Mouse (Mus musculus): ENCODE data around the gene Slc22a4. TPM values are rescaled to one million over a fixed set of nuclear protein-coding genes. Genes with fewer than 3 reads are reported as not detected.
"Not testable (repeated sequence)": the region's sequence is repeated elsewhere in the genome, so short reads cannot be mapped to it uniquely, and the experiment has no call there.

Gene Slc22a4
- polyA plus RNA-seq, 1 experiment from 2014 or later = 34.8 TPM

DNA sequence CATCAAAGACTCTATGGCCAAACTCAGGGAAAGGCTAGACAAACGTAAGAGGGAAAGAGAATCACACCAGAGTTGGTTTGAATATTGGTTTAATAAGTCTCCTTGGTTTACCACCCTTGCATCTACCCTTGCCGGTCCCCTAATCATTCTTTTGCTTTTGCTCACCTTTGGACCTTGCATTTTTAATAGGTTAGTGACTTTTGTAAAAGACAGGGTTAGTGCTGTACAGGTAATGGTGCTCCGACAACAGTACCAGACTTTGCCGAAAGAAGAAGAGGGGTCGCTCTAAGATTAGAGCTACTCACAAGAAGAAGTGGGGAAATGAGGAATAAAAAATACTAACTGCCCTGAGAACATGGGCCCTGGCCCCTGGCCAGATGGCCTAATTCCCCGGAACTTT, 12.8 kb upstream of the Slc22a4 start:
- ATAC-seq (ENCODE audit: low read depth) = no peak
- no peak overlapping the region for H3K9ac ChIP-seq (ENCODE audit: low read depth, low read length)

DNA sequence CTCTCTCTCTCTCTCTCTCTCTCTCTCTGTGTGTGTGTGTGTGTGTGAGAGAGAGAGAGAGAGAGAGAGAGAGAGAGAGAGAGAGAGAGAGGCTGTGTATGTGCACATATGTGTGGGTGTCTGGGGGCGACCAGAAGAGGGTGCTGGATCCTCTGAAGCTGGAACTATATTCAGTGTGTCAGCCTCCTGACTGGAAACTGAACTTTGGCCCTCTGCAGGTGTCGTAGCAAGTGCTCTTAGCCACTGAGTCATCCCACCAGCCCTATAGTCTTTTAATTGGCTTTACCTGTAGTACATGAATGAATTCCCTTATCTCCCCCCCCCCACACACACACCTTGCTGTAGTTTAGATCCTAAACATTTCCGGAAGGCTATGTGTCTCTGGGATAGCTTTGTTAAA, 5.0 kb upstream of the Slc22a4 start:
- H3K4me3 ChIP-seq (ENCODE audit: low read depth, low read length); H3K9ac ChIP-seq (ENCODE audit: low read depth, low read length); H3K27me3 ChIP-seq (ENCODE audit: control insufficient read depth, insufficient read depth, low read depth, low read length); H3K27ac ChIP-seq (ENCODE audit: low read length); ATAC-seq (ENCODE audit: low read depth); H3K9me3 ChIP-seq (replicated peaks; ENCODE audit: control insufficient read depth, low read length); H3K4me2 ChIP-seq (ENCODE audit: low read depth, low read length); H3K36me3 ChIP-seq (ENCODE audit: control insufficient read depth, insufficient read depth): not testable (repeated sequence)
- H3K4me1 ChIP-seq (ENCODE audit: control insufficient read depth, low read depth, low read length) = peaks cover 22% of the 10 kb centered on the region
- WGBS (ENCODE audit: insufficient replicate concordance) = 91% methylated on average over 1 of the region's 3 CpGs

More for the DNA sequence above, 12.8 kb upstream of the Slc22a4 start:
- Histone ChIP-seq H3K4me3 (ENCODE audit: low read depth, low read length) (no peak overlapping the region), H3K27ac (ENCODE audit: low read length) (no peak overlapping the region), H3K9me3 (replicated peaks; ENCODE audit: control insufficient read depth, low read length) (no peaks in the 10 kb centered on the region), H3K36me3 (ENCODE audit: control insufficient read depth, insufficient read depth) (no peaks in the 10 kb centered on the region), H3K27me3 (ENCODE audit: control insufficient read depth, insufficient read depth, low read depth, low read length) (no peaks in the 10 kb centered on the region), H3K4me1 (ENCODE audit: control insufficient read depth, low read depth, low read length) (no peaks in the 10 kb centered on the region), H3K4me2 (ENCODE audit: low read depth, low read length) (no peak overlapping the region)
- WGBS (ENCODE audit: insufficient replicate concordance) = 84% methylated on average over 6 of the region's 6 CpGs

DNA sequence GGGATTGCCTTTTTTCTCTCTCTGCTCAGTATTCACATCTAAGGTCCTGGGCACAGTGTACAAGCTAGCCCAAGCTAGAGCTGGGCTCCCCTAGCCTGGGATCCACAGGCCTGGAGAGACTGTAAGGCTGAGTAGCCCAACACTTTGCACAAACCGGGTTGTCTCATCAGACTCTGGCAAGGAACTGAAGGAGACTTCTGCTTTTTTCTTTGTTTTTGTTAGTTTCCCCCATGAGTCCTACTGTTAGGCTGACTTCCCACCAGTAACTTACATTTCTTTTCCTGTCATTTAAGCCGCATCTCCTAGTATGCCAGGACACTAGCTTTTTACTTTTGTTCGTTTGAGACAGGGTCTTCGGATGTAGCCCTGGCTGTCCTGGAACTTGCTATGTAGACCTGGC, 1.1 kb upstream of the Slc22a4 start:
- H3K27me3 ChIP-seq (ENCODE audit: control insufficient read depth, insufficient read depth, low read depth, low read length) = peaks cover 2% of the 10 kb centered on the region; the same call in 1 of the 2 replicates
- peak overlapping the region; percentile 97 for H3K27ac ChIP-seq (ENCODE audit: low read length)
- H3K36me3 ChIP-seq (ENCODE audit: control insufficient read depth, insufficient read depth) = peaks cover 3% of the 10 kb centered on the region
- peak overlapping the region; percentile 83 for H3K4me2 ChIP-seq (ENCODE audit: low read depth, low read length)
- H3K4me3 ChIP-seq (ENCODE audit: low read depth, low read length) = peak overlapping the region; percentile 88
- no peak for ATAC-seq (ENCODE audit: low read depth)
- WGBS (ENCODE audit: insufficient replicate concordance) = 35% methylated on average over 4 of the region's 4 CpGs
- H3K9ac ChIP-seq (ENCODE audit: low read depth, low read length) = peak overlapping the region; percentile 91
- peaks cover 35% of the 10 kb centered on the region for H3K4me1 ChIP-seq (ENCODE audit: control insufficient read depth, low read depth, low read length)
- no peaks in the 10 kb centered on the region for H3K9me3 ChIP-seq (replicated peaks; ENCODE audit: control insufficient read depth, low read length)

DNA sequence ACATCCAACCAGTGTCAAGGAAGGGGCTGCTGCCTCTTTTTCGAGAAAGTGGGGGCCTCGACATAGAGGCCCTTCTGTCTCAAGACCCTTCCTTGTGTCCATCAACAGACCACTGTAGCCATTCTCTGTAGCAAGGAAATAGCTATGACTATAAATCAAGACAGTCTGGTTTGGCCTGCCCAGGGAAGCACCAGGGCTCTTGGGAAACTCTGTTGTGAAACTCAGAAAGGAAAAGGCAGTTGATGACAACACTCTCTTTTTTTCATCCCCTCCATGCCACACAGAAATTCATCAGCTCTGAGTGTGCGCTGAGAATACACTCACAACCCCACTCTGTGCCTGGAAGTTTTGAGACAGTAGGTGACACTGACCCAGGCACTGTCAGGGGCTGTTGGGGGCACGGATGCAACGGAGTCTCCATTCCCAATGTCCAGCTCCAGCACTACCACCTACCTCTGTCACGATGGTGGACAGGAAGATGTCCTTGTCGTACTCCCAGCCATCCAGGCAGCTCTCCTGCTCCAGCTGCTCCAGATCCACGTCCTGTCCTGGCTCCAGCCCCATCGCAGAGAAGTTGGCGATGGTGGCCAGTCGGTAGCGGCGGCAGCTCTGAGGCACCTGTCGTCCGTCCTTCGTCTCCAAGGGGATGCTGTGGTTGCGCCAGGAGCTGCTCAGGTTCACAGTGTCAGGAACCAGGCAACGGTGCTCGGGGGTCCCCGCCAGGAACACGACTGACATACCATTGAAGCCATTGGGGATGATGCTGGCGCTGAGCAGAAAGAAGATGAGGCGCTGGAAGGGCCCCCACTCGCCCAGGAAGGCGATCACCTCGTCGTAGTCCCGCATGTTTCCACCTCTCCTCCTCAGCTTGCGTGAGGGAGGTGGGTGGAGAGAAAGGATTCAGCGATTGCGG, 503 bp downstream of the Slc22a4 start:
- Histone ChIP-seq H3K4me1 (ENCODE audit: control insufficient read depth, low read depth, low read length) (peaks cover 48% of the 10 kb centered on the region), H3K9me3 (replicated peaks; ENCODE audit: control insufficient read depth, low read length) (no peaks in the 10 kb centered on the region)
- 10% methylated on average over 31 of the region's 31 CpGs for WGBS (ENCODE audit: insufficient replicate concordance)

GRCm38 (mm10) chr11:54026491-54027041, 1.3 kb downstream of the Slc22a4 start:
- peak overlapping the region; percentile 88 for H3K4me3 ChIP-seq (ENCODE audit: low read depth, low read length)
- H3K4me1 ChIP-seq (ENCODE audit: control insufficient read depth, low read depth, low read length) = peaks cover 55% of the 10 kb centered on the region
- peak overlapping the region; percentile 97 for H3K27ac ChIP-seq (ENCODE audit: low read length)
- H3K27me3 ChIP-seq (ENCODE audit: control insufficient read depth, insufficient read depth, low read depth, low read length) = peaks cover 2% of the 10 kb centered on the region; the same call in 1 of the 2 replicates
- H3K9ac ChIP-seq (ENCODE audit: low read depth, low read length) = peak overlapping the region; percentile 91
- H3K4me2 ChIP-seq (ENCODE audit: low read depth, low read length) = peak overlapping the region; percentile 83
- 27% methylated on average over 1 of the region's 1 CpGs for WGBS (ENCODE audit: insufficient replicate concordance)
- H3K36me3 ChIP-seq (ENCODE audit: control insufficient read depth, insufficient read depth) = peaks cover 10% of the 10 kb centered on the region
- peak; percentile 86 for ATAC-seq (ENCODE audit: low read depth)
- H3K9me3 ChIP-seq (replicated peaks; ENCODE audit: control insufficient read depth, low read length) = no peaks in the 10 kb centered on the region

More for the DNA sequence above, 503 bp downstream of the Slc22a4 start:
- Histone ChIP-seq H3K4me3 (ENCODE audit: low read depth, low read length) (peak overlapping the region; percentile 88), H3K36me3 (ENCODE audit: control insufficient read depth, insufficient read depth) (peaks cover 6% of the 10 kb centered on the region), H3K27ac (ENCODE audit: low read length) (peak overlapping the region; percentile 97), H3K9ac (ENCODE audit: low read depth, low read length) (peak overlapping the region; percentile 91), H3K27me3 (ENCODE audit: control insufficient read depth, insufficient read depth, low read depth, low read length) (peaks cover 2% of the 10 kb centered on the region; the same call in 1 of the 2 replicates), H3K4me2 (ENCODE audit: low read depth, low read length) (peak overlapping the region; percentile 83)
- ATAC-seq (ENCODE audit: low read depth) = no peak

- Histone ChIP-seq H3K36me3 (ENCODE audit: control insufficient read depth, insufficient read depth) (peaks cover 26% of the 10 kb centered on the region), H3K27ac (ENCODE audit: low read length) (no peak overlapping the region), H3K27me3 (ENCODE audit: control insufficient read depth, insufficient read depth, low read depth, low read length) (no peaks in the 10 kb centered on the region), H3K4me2 (ENCODE audit: low read depth, low read length) (no peak overlapping the region), H3K4me1 (ENCODE audit: control insufficient read depth, low read depth, low read length) (peaks cover 44% of the 10 kb centered on the region), H3K4me3 (ENCODE audit: low read depth, low read length) (no peak overlapping the region), H3K9me3 (replicated peaks; ENCODE audit: control insufficient read depth, low read length) (no peaks in the 10 kb centered on the region), H3K9ac (ENCODE audit: low read depth, low read length) (no peak overlapping the region)
- ATAC-seq (ENCODE audit: low read depth) = no peak
- WGBS (ENCODE audit: insufficient replicate concordance) = 87% methylated on average over 5 of the region's 5 CpGs
Measured at GRCm38 (mm10) chr11:54021396-54022093, 6.3 kb downstream of the Slc22a4 start.

DNA sequence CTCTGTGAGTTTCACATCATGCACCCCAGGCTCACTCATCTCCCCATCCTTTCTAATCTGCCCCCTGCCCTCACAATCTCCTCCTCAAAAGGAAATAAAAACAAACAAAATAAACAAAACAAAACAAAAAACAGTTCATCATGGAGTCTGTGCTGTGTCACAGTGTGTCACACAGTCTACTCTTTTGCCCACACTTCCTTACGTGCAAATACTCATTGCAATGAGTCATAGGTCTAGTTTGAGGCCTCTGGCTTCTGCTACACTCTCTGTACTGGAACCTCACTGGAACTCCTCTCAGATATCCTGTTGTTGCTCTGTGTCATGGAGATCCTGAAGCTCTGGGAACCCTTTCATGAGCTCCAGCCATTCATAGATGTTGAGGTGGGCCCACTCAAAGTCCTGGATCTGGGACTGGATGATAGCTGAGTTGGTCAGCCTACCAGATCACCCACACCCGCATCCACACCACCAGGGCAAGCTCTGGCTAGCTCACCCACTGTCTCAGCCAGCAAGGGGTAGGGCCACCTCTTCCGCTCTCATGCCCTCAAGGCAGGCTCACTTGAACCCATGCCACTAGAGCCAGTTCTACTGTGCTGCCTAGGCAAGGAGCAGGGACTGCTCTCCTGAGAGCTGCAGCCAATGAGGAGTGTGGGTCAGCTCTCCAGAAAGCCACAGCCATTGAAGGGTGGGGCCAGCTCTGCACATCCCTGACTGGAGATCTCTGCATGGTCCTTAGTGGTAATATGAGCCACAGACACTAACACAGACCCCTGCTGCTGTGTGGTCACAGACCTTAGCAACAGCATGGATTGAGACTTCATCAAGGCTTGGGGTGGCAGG, 8.8 kb downstream of the Slc22a4 start:
- Histone ChIP-seq H3K9ac (ENCODE audit: low read depth, low read length) (no peak overlapping the region), H3K36me3 (ENCODE audit: control insufficient read depth, insufficient read depth) (peaks cover 35% of the 10 kb centered on the region)
- WGBS (ENCODE audit: insufficient replicate concordance) = 83% methylated on average over 3 of the region's 3 CpGs

GRCm38 (mm10) chr11:54017596-54017995, 10.3 kb downstream of the Slc22a4 start:
- Histone ChIP-seq H3K9me3 (replicated peaks; ENCODE audit: control insufficient read depth, low read length) (no peaks in the 10 kb centered on the region), H3K9ac (ENCODE audit: low read depth, low read length) (no peak overlapping the region), H3K4me1 (ENCODE audit: control insufficient read depth, low read depth, low read length) (peaks cover 20% of the 10 kb centered on the region), H3K36me3 (ENCODE audit: control insufficient read depth, insufficient read depth) (peaks cover 42% of the 10 kb centered on the region), H3K27me3 (ENCODE audit: control insufficient read depth, insufficient read depth, low read depth, low read length) (no peaks in the 10 kb centered on the region), H3K4me3 (ENCODE audit: low read depth, low read length) (no peak overlapping the region), H3K27ac (ENCODE audit: low read length) (no peak overlapping the region), H3K4me2 (ENCODE audit: low read depth, low read length) (no peak overlapping the region)
- ATAC-seq (ENCODE audit: low read depth) = no peak
- 56% methylated on average over 4 of the region's 4 CpGs for WGBS (ENCODE audit: insufficient replicate concordance)

More for the DNA sequence above, 8.8 kb downstream of the Slc22a4 start:
- Histone ChIP-seq H3K4me2 (ENCODE audit: low read depth, low read length) (no peak overlapping the region), H3K4me3 (ENCODE audit: low read depth, low read length) (no peak overlapping the region), H3K4me1 (ENCODE audit: control insufficient read depth, low read depth, low read length) (peaks cover 32% of the 10 kb centered on the region), H3K27ac (ENCODE audit: low read length) (no peak overlapping the region), H3K27me3 (ENCODE audit: control insufficient read depth, insufficient read depth, low read depth, low read length) (no peaks in the 10 kb centered on the region), H3K9me3 (replicated peaks; ENCODE audit: control insufficient read depth, low read length) (no peaks in the 10 kb centered on the region)
- peak; percentile 37; the same call in 1 of the 2 replicates for ATAC-seq (ENCODE audit: low read depth)
